Mouse (Mus musculus): ENCODE data around the gene Vmn2r78. TPM values are rescaled to one million over a fixed set of nuclear protein-coding genes. Genes with fewer than 3 reads are reported as not detected.

The Vmn2r78 gene
- polyA plus RNA-seq (2017; shearing (Covaris generic)) = 0.27 TPM

DNA sequence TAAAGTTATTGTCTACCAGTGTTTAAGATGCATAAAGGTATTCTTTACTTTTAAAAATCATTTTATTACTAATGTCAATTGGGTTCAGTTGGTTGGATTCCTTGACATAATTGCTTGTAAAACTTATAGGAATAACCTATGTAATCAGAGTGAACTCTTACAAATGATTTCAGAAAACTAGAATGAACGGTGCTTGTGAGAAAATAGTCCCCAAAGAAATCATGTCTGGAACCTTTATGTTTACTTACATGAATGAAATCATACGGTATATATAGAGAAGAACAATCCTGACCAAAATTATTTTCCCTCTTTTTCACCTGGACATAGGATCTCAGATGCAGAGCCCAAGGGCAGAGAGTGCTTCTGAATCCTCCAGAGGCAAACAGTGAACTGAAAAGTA lies at the start of gene Vmn2r78:
Gene Vmn2r78, plus strand, starts transcription at position 301 of the 400 bp plus-strand sequence.

DNA sequence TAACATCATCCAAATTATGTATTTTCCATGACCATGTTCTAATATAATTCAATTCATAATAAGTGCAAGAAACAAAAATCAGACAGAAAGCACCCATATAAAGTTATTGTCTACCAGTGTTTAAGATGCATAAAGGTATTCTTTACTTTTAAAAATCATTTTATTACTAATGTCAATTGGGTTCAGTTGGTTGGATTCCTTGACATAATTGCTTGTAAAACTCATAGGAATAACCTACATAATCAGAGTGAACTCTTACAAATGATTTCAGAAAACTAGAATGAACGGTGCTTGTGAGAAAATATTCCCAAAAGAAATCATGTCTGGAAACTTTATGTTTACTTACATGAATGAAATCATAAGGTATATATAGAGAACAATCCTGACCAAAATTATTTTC lies 80.9 kb downstream of the Vmn2r78 start, which contains the start of gene Vmn2r79:
Gene Vmn2r79, plus strand, starts transcription at position 301 of the 400 bp plus-strand sequence.

Other genes with a start within 250 kb of the Vmn2r78 start
- gene Olfr292, start 226.8 kb upstream of the Vmn2r78 start, polyA plus RNA-seq (2017; shearing (Covaris generic)) = not detected
- not detected for gene Folh1, start 139.2 kb upstream of the Vmn2r78 start, polyA plus RNA-seq (2017; shearing (Covaris generic))
- gene Vmn2r77, start 120.1 kb upstream of the Vmn2r78 start, polyA plus RNA-seq (2017; shearing (Covaris generic)) = 0.09 TPM
- 0.33 TPM for gene Vmn2r79, start 81.0 kb downstream of the Vmn2r78 start, polyA plus RNA-seq (2017; shearing (Covaris generic))